Mouse (Mus musculus) myocyte (in vitro differentiated cells): ENCODE measurements around the gene Sf1. TPM values are rescaled to one million over a fixed set of nuclear protein-coding genes. Genes with fewer than 3 reads are reported as not detected.

Source experiments
- H3K27me3 ChIP-seq: one replicate; pipeline ENCODE4 v1.6.1; 2011; ENCODE audit not compliant: control insufficient read depth, insufficient read depth, insufficient read length
- H3K36me3 ChIP-seq: one replicate; pipeline ENCODE4 v1.6.1; 2011; ENCODE audit not compliant: control insufficient read depth, insufficient read depth
- H3K4me2 ChIP-seq: one replicate; pipeline ENCODE4 v1.6.1; 2011; ENCODE audit warnings: low read depth, control low read depth
- H3K4me3 ChIP-seq: one replicate; pipeline ENCODE4 v1.5.1; 2011; ENCODE audit warnings: mild to moderate bottlenecking, control low read depth, moderate library complexity
- H3K79me2 ChIP-seq: one replicate; pipeline ENCODE4 v1.6.1; 2011; ENCODE audit not compliant: control insufficient read depth, insufficient read depth
- H3ac ChIP-seq: one replicate; pipeline ENCODE4 v1.6.1; 2011; ENCODE audit not compliant: control insufficient read depth, insufficient read length
- CEBPB ChIP-seq: IDR thresholded peaks from 2 replicates; pipeline ENCODE4 v1.6.1; 2011; ENCODE audit warnings: mild to moderate bottlenecking, moderate library complexity; ENCODE audit not compliant: poor library complexity, insufficient read depth, severe bottlenecking
- E2F4 ChIP-seq: IDR thresholded peaks from one replicate; pipeline ENCODE4 v1.6.1; 2011; ENCODE audit warnings: mild to moderate bottlenecking, control low read depth, moderate library complexity; ENCODE audit not compliant: insufficient read depth
- MAX ChIP-seq: IDR thresholded peaks from one replicate; pipeline ENCODE4 v1.6.1; 2011; ENCODE audit warnings: low read depth, mild to moderate bottlenecking, control low read depth
- MYOD1 ChIP-seq, 3 experiments: IDR thresholded peaks; one replicate each; pipeline ENCODE4 v1.6.1; 2011; ENCODE audit warnings: control low read depth in 2 of 3, low read depth in 2 of 3, mild to moderate bottlenecking in 2 of 3, moderate library complexity in 1 of 3; ENCODE audit not compliant: insufficient read length in 2 of 3, control insufficient read depth in 1 of 3
- MYOG ChIP-seq, 3 experiments: IDR thresholded peaks; one replicate each; pipeline ENCODE4 v1.6.1; 2011; ENCODE audit warnings: control low read depth in 2 of 3, low read depth in 2 of 3, mild to moderate bottlenecking in 2 of 3; ENCODE audit not compliant: insufficient read length in 2 of 3, control insufficient read depth in 1 of 3, insufficient read depth in 1 of 3
- POLR2A ChIP-seq: IDR thresholded peaks from one replicate; pipeline ENCODE4 v1.6.1; 2011; ENCODE audit warnings: low read depth, mild to moderate bottlenecking, control low read depth, moderate library complexity; ENCODE audit not compliant: insufficient read length
- POLR2AphosphoS2 ChIP-seq: IDR thresholded peaks from one replicate; pipeline ENCODE4 v1.6.1; 2011; ENCODE audit warnings: low read depth, control low read depth; ENCODE audit not compliant: insufficient read length
- REST ChIP-seq: IDR thresholded peaks from one replicate; pipeline ENCODE4 v1.6.1; 2011; ENCODE audit warnings: mild to moderate bottlenecking, control low read depth, moderate library complexity; ENCODE audit not compliant: insufficient read depth, insufficient read length
- SRF ChIP-seq: IDR thresholded peaks from one replicate; pipeline ENCODE4 v1.6.1; 2011; ENCODE audit warnings: low read depth; ENCODE audit not compliant: control insufficient read depth, insufficient read length
- TCF12 ChIP-seq: IDR thresholded peaks from one replicate; pipeline ENCODE4 v1.6.1; 2011; ENCODE audit warnings: mild to moderate bottlenecking, control low read depth; ENCODE audit not compliant: poor library complexity, insufficient read depth, severe bottlenecking
- TCF3 ChIP-seq: IDR thresholded peaks from one replicate; pipeline ENCODE4 v1.6.1; 2011; ENCODE audit warnings: low read depth, control low read depth; ENCODE audit not compliant: insufficient read length
- USF1 ChIP-seq: IDR thresholded peaks from one replicate; pipeline ENCODE4 v1.6.1; 2011; ENCODE audit warnings: low read depth, mild to moderate bottlenecking, control low read depth, moderate library complexity
- polyA plus RNA-seq: library from polyadenylated mRNA; unstranded; fragments of >200 nt; fragmentation: generic; extraction: Trizol; gene quantifications from one replicate; pipeline ENCODE4 v1.2.1, GENCODE M21; 2012; ENCODE audit warnings: missing spikeins

Sf1 gene
- polyA plus RNA-seq, 1 experiment = 131 TPM

DNA sequence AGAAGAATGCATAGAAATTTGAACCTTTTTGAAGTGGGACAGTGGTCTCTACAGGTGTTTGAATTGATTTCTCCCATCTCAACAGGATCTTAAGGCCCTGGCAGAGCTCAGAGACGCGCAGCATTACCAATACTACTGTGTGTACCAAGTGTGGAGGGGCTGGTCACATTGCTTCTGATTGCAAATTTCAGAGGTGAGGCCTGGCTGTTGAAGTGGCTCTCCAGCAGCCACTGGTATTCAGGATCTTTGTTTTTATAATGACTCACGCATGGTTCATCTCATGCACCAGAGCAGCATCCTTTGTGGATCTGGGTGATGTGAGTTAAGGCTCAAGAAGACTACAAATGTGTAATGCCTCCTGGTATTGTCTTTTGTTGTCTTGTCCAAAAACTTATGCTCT is 8.9 kb downstream of the Sf1 start:
- peaks cover 81% of the 10 kb centered on the region for H3K36me3 ChIP-seq
- no peak for TF ChIP-seq USF1
- TF ChIP-seq CEBPB = peak; percentile 80
- TF ChIP-seq POLR2AphosphoS2 = peak; percentile 21
- peak overlapping the region; percentile 14 for H3K4me2 ChIP-seq
- H3K4me3 ChIP-seq = no peak overlapping the region
- H3K79me2 ChIP-seq = peaks cover 47% of the 10 kb centered on the region
- no peak overlapping the region for H3ac ChIP-seq
- H3K27me3 ChIP-seq = no peaks in the 10 kb centered on the region

DNA sequence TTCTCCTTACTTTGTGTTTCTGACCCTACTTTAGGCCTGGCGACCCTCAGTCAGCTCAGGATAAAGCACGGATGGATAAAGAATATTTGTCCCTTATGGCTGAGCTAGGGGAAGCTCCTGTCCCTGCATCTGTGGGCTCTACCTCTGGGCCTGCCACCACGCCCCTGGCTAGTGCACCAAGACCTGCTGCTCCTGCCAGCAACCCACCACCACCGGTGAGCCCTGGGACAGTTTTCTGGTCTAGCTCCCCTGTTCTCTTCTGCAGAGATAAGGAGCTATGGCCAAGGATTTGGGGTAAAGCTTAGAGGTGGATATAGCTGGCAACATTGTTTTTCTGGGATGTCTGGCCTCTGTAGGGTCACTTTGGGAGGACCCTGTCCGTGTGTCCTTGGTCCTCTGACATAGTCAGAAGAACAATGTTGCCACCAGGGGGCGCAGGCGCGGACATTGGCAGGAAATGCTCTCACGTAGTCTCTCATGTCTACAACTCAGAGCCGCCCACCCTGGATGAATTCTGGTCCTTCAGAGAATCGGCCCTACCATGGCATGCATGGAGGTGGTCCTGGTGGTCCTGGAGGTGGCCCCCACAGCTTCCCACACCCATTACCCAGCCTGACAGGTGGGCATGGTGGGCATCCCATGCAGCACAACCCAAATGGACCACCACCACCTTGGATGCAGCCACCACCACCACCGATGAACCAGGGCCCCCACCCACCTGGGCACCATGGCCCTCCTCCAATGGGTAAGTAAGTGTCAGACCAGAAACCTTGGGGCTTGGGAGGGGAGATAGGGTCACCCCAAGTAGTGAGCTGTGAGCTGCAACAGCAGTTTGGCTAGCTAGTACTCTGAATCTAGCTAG is 10.3 kb downstream of the Sf1 start:
- no peak overlapping the region for H3K4me3 ChIP-seq
- TF ChIP-seq POLR2AphosphoS2 = no peak
- peak; percentile 26 for TF ChIP-seq POLR2A

DNA sequence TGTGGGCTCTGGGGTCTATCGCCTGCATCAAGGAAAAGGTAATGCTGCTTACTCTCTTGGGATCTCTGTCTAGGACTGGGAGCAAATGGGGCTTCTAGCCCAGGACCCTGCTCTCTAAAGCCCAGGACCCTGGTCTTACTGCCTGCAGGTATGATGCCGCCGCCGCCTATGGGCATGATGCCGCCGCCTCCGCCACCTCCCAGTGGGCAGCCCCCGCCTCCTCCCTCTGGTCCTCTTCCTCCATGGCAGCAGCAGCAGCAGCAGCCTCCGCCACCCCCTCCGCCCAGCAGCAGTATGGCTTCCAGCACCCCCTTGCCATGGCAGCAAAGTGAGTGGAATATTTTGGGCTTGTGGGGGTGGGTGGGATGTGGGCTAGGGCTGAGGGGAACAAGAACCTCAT is 11.1 kb downstream of the Sf1 start:
- no peak overlapping the region for H3K4me3 ChIP-seq
- H3K79me2 ChIP-seq = peaks cover 26% of the 10 kb centered on the region
- no peak for TF ChIP-seq MAX
- no peak for TF ChIP-seq MYOD1 (IDR thresholded peaks at IDR 0.05; ENCODE audit: control insufficient read depth in 1 of 3, insufficient read length in 2 of 3, low read depth in 2 of 3)
- TF ChIP-seq E2F4 = no peak
- TF ChIP-seq POLR2AphosphoS2 = no peak
- TF ChIP-seq TCF12 = no peak
- no peak for TF ChIP-seq SRF
- no peak for TF ChIP-seq CEBPB
- TF ChIP-seq REST = no peak
- no peak for TF ChIP-seq MYOG (IDR thresholded peaks at IDR 0.05; ENCODE audit: control insufficient read depth in 1 of 3, insufficient read depth in 1 of 3, insufficient read length in 2 of 3, low read depth in 2 of 3)
- no peak for TF ChIP-seq POLR2A
- peaks cover 74% of the 10 kb centered on the region for H3K36me3 ChIP-seq
- H3K27me3 ChIP-seq = no peaks in the 10 kb centered on the region
- no peak overlapping the region for H3K4me2 ChIP-seq
- no peak overlapping the region for H3ac ChIP-seq

More for the DNA sequence above, 10.3 kb downstream of the Sf1 start:
- Histone ChIP-seq H3ac (no peak overlapping the region), H3K36me3 (peaks cover 81% of the 10 kb centered on the region), H3K27me3 (no peaks in the 10 kb centered on the region), H3K4me2 (no peak overlapping the region), H3K79me2 (peaks cover 34% of the 10 kb centered on the region)

DNA sequence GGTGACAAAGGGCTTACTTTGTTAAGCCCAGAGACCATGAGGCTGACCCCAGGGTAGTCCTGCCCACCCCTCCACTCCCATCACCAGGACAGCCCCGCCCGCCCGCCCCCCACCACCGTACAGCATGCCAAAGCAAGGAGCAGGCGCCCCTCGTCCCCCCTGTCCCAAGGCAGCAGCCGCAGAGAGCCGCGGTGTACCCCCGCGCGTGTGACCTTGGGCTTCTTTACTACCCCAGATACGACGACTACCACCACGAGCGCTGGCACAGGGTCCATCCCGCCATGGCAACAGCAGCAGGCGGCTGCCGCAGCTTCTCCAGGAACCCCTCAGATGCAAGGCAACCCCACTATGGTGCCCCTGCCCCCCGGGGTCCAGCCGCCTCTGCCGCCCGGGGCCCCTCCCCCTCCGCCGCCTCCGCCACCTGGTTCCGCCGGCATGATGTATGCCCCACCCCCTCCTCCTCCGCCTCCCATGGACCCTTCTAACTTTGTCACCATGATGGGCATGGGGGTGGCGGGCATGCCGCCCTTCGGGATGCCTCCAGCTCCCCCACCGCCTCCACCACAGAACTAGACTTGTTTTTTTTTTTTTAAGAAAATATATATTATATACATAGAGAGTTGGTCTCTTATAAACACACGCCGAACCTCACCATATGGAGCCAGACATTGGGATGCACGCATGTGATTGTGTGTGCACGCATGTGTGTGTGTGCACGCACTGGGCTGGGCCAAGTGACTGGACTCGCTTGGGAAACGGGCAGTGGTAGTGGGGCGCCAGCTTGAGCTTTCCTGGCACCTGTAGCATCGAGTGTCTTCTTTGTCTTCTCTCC is 12.1 kb downstream of the Sf1 start:
- Histone ChIP-seq H3K4me2 (no peak overlapping the region), H3ac (no peak overlapping the region), H3K4me3 (no peak overlapping the region), H3K36me3 (peaks cover 66% of the 10 kb centered on the region), H3K27me3 (no peaks in the 10 kb centered on the region), H3K79me2 (peaks cover 16% of the 10 kb centered on the region)
- TF ChIP-seq CEBPB (no peak), SRF (no peak), USF1 (no peak), MYOG (IDR thresholded peaks at IDR 0.05; ENCODE audit: control insufficient read depth in 1 of 3, insufficient read depth in 1 of 3, insufficient read length in 2 of 3, low read depth in 2 of 3) (no peak), POLR2AphosphoS2 (peak; percentile 66), TCF12 (no peak), TCF3 (no peak), POLR2A (peak; percentile 24)

DNA sequence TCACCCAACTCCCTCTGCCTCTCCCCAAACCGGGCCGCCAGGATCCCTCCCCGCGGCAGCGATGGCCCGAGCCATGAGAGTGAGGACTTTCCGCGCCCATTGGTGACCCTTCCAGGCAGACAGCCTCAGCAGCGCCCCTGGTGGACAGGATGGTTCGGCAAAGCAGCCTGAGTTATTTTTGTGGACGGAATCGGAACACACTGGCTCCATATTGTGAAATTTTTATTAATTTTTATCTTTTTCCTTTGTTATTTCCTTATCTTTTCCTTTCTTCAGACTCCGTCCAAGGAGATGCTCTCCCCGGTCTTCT is 12.7 kb downstream of the Sf1 start:
- H3ac ChIP-seq = no peak overlapping the region
- H3K27me3 ChIP-seq = no peaks in the 10 kb centered on the region
- TF ChIP-seq POLR2AphosphoS2 = no peak
- TF ChIP-seq REST = no peak
- TF ChIP-seq MYOD1 (IDR thresholded peaks at IDR 0.05; ENCODE audit: control insufficient read depth in 1 of 3, insufficient read length in 2 of 3, low read depth in 2 of 3) = no peak
- TF ChIP-seq USF1 = no peak
- no peak for TF ChIP-seq TCF12
- no peak for TF ChIP-seq MYOG (IDR thresholded peaks at IDR 0.05; ENCODE audit: control insufficient read depth in 1 of 3, insufficient read depth in 1 of 3, insufficient read length in 2 of 3, low read depth in 2 of 3)
- peaks cover 60% of the 10 kb centered on the region for H3K36me3 ChIP-seq
- no peak overlapping the region for H3K4me2 ChIP-seq
- H3K79me2 ChIP-seq = peaks cover 11% of the 10 kb centered on the region
- H3K4me3 ChIP-seq = no peak overlapping the region
